Mouse (Mus musculus) brain, embryonic 14.5 days (tissue): Measurements from ENCODE around the gene Zfp36. TPM values are rescaled to one million over a fixed set of nuclear protein-coding genes. Genes with fewer than 3 reads are reported as not detected.

Source experiments
- DNase-seq: peaks from one replicate; pipeline ENCODE4 v3.0.0-alpha.2; 2011; ENCODE audit warnings: low read depth
- CTCF ChIP-seq: fragments of 200-500 bp; IDR thresholded peaks from 2 replicates; pipeline ENCODE4 v1.5.1; 2012; ENCODE audit warnings: inconsistent platforms, mild to moderate bottlenecking, moderate library complexity, borderline replicate concordance; ENCODE audit not compliant: insufficient read depth, insufficient read length; ENCODE audit errors: extremely low read depth
- POLR2A ChIP-seq: fragments of 200-500 bp; IDR thresholded peaks from 2 replicates; pipeline ENCODE4 v1.6.1; 2012; ENCODE audit warnings: mild to moderate bottlenecking, inconsistent platforms, borderline replicate concordance; ENCODE audit not compliant: poor library complexity, insufficient read depth, insufficient read length, severe bottlenecking; ENCODE audit errors: extremely low read depth
- polyA plus RNA-seq: library from polyadenylated mRNA; depleted of rRNA; stranded (reverse); fragments of >200 nt; gene quantifications from 2 replicates; pipeline ENCODE4 v1.2.3, GENCODE M21; 2012; rRNA removed

Gene Zfp36
- polyA plus RNA-seq, 1 experiment = 4.1 TPM

DNA sequence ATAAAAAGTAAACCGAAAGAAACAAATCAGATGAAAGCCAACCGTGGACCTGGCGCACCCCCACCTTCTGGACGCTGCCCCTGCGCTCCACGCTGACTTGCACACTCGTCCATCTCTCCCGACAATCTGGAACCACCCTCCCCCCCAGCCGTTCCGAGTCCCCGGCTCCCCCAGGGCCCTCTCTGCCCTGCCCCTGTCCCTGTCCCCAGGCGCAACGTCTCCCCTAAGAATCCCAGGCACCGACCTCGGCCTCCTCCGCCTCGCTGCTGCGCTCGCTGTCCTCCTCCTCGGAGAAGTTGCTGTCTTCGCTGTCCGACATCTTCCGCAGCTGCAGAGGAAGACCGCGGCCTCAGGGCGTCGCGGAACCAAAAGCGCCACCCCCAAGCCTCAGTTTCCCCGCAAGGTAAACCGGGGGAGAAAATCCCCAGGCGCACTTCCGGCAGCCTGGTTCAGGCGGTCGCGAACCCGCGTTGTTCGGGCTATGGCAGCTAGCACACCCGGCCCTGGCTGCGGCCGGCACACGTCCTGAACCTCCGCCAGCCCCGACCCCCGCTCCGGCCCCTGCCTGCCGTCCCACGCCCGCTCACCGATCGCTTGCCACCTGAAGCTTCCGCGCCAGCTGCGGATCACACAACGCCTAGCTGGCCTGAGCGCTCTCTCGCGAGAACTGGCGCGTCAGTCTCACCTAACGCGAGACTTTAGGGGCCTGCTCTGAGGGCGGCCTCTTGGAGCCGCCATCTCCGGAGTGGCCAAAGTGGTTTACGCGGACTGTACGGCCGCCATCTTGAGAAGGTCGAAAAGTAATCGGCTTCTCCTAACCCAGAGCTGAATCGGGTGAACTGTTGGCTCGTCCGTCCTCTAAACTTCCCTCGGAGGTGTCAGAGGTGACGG lies 41.7 kb downstream of the Zfp36 start, which contains the start of gene Supt5:
Supt5 (minus strand) TSS at position 639 of the 891 bp plus-strand sequence.
- TF ChIP-seq CTCF (no peak), POLR2A (peak; percentile 65)
- DNase-seq = peak; percentile 99

DNA sequence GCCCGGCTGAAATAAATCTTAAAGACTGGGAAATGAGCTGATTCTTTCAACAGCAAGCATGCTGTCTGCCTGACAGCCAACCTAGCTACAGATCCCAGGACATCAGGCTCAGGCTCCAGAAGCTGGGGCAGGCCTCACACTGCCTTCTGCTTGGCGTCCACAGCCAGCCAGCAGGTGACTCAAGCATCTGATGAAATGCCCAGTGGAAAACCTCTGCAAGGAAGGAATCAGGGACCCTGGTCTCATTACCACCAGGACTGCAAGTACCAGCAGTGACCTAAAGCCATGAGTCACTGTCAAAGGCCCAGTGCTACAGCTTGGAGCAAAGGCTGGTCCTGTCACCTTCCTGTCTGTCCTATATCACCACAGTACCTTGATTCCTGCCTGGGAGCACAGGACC lies 44.6 kb downstream of the Zfp36 start:
- DNase-seq = no peak
- TF ChIP-seq CTCF = no peak
- TF ChIP-seq POLR2A = no peak

DNA sequence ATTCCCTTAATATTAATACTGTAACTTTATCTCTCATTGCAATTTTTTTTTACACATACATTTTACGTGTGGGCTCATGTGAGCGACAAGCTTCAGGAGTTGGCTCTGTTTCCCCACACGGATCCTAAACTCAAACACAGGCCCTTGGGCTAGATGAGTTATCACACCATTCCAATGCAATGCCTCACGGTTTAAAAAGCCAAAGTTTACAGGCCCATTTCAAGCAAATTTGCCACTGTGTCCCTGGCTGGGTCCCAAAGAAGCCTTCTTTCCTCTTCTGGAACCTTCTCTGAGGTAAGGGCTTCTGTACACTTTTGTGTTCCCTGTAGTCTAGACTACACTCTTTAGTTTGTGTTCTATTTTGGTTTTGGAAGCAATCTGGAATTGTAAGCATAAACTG lies 45.5 kb downstream of the Zfp36 start:
- no peak for DNase-seq
- TF ChIP-seq CTCF (no peak), POLR2A (no peak)

DNA sequence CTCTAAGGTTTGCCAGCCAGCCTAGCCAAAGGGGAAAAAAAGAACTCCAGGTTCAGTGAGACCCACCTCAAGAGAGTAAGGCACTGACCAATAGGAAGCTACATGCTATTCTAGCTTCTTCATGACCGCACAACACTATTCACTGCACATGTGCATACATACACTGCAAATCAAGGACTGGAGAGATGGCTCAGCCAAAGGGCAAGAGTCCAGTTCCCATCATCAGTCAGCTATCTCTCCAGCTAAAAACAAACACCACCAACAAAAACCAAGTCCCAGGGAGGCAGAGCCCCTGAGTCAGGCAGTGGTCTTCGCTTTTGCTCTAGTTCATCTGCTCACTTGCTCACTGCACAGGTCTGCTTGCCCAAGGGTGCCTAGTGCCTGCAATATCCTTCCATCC lies 51.8 kb downstream of the Zfp36 start:
- no peak for DNase-seq

More for the DNA sequence above, 51.8 kb downstream of the Zfp36 start:
- no peak for TF ChIP-seq POLR2A
- TF ChIP-seq CTCF = no peak

Other genes with a start within 250 kb of the Zfp36 start
- gene Fbl, start 210.5 kb downstream of the Zfp36 start, polyA plus RNA-seq = 177 and 202 TPM in 2 replicates
- 40.1 and 43.3 TPM in 2 replicates for gene Dyrk1b, start 200.8 kb downstream of the Zfp36 start, polyA plus RNA-seq
- gene Eid2, start 112.4 kb downstream of the Zfp36 start, polyA plus RNA-seq = 62.0 and 63.2 TPM in 2 replicates
- gene Eid2b, start 102.5 kb downstream of the Zfp36 start, polyA plus RNA-seq = 40.9 and 46.6 TPM in 2 replicates
- gene Selenov, start 89.1 kb downstream of the Zfp36 start, polyA plus RNA-seq = 0.50 and 0.81 TPM in 2 replicates
- gene Dll3, start 78.0 kb downstream of the Zfp36 start, polyA plus RNA-seq = 30.3 and 43.3 TPM in 2 replicates
- 105 and 134 TPM in 2 replicates for gene Timm50, start 68.2 kb downstream of the Zfp36 start, polyA plus RNA-seq
- 103 and 118 TPM in 2 replicates for gene Supt5, start 41.5 kb downstream of the Zfp36 start, polyA plus RNA-seq
- 1,173 and 1,238 TPM in 2 replicates for gene Rps16, start 29.6 kb downstream of the Zfp36 start, polyA plus RNA-seq
- gene Plekhg2, start 7.7 kb downstream of the Zfp36 start, polyA plus RNA-seq = 20.2 and 35.0 TPM in 2 replicates
- 46.5 and 57.7 TPM in 2 replicates for gene Med29, start 12.5 kb upstream of the Zfp36 start, polyA plus RNA-seq
- gene Paf1, start 12.7 kb upstream of the Zfp36 start, polyA plus RNA-seq = 95.0 and 105 TPM in 2 replicates
- 2.8 and 3.3 TPM in 2 replicates for gene Gmfg, start 57.2 kb upstream of the Zfp36 start, polyA plus RNA-seq
- gene Lrfn1, start 71.7 kb upstream of the Zfp36 start, polyA plus RNA-seq = 61.1 and 87.9 TPM in 2 replicates
- gene Ifnl2, start 130.2 kb upstream of the Zfp36 start, polyA plus RNA-seq = not detected in 2 replicates
- gene Ifnl3, start 142.6 kb upstream of the Zfp36 start, polyA plus RNA-seq = not detected in 2 replicates
- gene Sycn, start 160.6 kb upstream of the Zfp36 start, polyA plus RNA-seq = not detected in 2 replicates
- gene Nccrp1, start 167.0 kb upstream of the Zfp36 start, polyA plus RNA-seq = 0.08 and 0.11 TPM in 2 replicates
- gene Samd4b, start 217.9 kb upstream of the Zfp36 start, polyA plus RNA-seq = 83.9 and 92.0 TPM in 2 replicates
- gene Pak4, start 217.9 kb upstream of the Zfp36 start, polyA plus RNA-seq = 18.9 and 21.3 TPM in 2 replicates